Mouse (Mus musculus): Measurements from ENCODE around the gene Bex6.

DNA sequence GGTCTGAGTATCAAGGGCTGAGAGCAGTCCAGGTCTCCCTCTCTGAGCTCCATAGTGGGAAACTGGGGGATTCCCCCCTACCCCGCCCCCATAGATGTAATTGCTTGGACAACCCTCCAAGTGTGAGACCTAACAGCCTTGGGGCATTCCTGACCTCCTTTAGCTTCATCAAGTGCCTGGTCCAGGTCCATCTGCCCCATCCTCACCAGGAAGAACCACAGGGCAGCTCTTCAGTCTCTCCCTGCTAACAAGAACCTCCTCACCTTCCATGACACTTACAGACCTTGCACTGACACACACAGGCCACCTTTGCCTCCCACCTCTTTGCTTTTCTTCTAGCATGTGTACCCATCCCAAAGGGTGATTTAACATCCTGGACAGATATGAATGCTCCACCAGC, 25.6 kb upstream of the Bex6 start:
- TF ChIP-seq FLI1 (IDR thresholded peaks at IDR 0.05; ENCODE audit: low read length) = no peak
- no peak for TF ChIP-seq GATA1 (IDR thresholded peaks at IDR 0.05; ENCODE audit: borderline replicate concordance, low read length)

Measured in megakaryocyte, embryonic 14.5 days (primary cell).